Mouse (Mus musculus): ENCODE measurements at regions not wholly inside any gene's neighbourhood (a gene's known extent, or its start where the extent isn't known, plus 50 kb on each side); places are given as distances from the start of the nearest gene placed in this dataset.
"Not testable (repeated sequence)": the region's sequence is repeated elsewhere in the genome, so short reads cannot be mapped to it uniquely, and the experiment has no call there.

- H3K4me2 ChIP-seq = no peak overlapping the region
- no peaks in the 10 kb centered on the region for H3K36me3 ChIP-seq
- H3K27me3 ChIP-seq = no peaks in the 10 kb centered on the region
- H3K4me3 ChIP-seq (replicated peaks) = no peak overlapping the region
- peak; percentile 62; the same call in 1 of the 2 replicates for ATAC-seq (replicated peaks; ENCODE audit: low FRiP score)
- H3K4me1 ChIP-seq = no peaks in the 10 kb centered on the region
- WGBS = 32% methylated on average over 4 of the region's 4 CpGs
- no peak overlapping the region for H3K9ac ChIP-seq
- H3K27ac ChIP-seq = 0 out of 2 replicates have a peak overlapping the region, but pooled peaks have one; percentile 33
- H3K9me3 ChIP-seq (replicated peaks) = no peaks in the 10 kb centered on the region
These were observed 1345.4 kb downstream of the Zfp704 start for GRCm38 (mm10) chr3:8264366-8265033.

- Histone ChIP-seq H3K9me3 (replicated peaks) (no peaks in the 10 kb centered on the region), H3K4me1 (no peaks in the 10 kb centered on the region), H3K4me3 (replicated peaks) (no peak overlapping the region), H3K4me2 (no peak overlapping the region), H3K36me3 (no peaks in the 10 kb centered on the region), H3K27ac (no peak overlapping the region), H3K9ac (no peak overlapping the region), H3K27me3 (no peaks in the 10 kb centered on the region)
- no peak for ATAC-seq (replicated peaks; ENCODE audit: low FRiP score)
These were observed 1352.6 kb downstream of the Zfp704 start for GRCm38 (mm10) chr3:8257293-8257692.

- no peak overlapping the region for H3K9ac ChIP-seq
- H3K4me1 ChIP-seq = no peaks in the 10 kb centered on the region
- H3K27me3 ChIP-seq = no peaks in the 10 kb centered on the region
- H3K36me3 ChIP-seq = no peaks in the 10 kb centered on the region
- H3K4me2 ChIP-seq = no peak overlapping the region
- H3K4me3 ChIP-seq (replicated peaks) = no peak overlapping the region
- ATAC-seq (replicated peaks; ENCODE audit: low FRiP score) = no peak
- H3K9me3 ChIP-seq (replicated peaks) = no peaks in the 10 kb centered on the region
- H3K27ac ChIP-seq = no peak overlapping the region
- WGBS = 74% methylated on average over 2 of the region's 2 CpGs
These were observed 1357.6 kb downstream of the Zfp704 start for GRCm38 (mm10) chr3:8252311-8252710.

- Histone ChIP-seq H3K9me3 (replicated peaks) (peaks cover 3% of the 10 kb centered on the region), H3K27ac (no peak overlapping the region), H3K4me2 (no peak overlapping the region), H3K36me3 (no peaks in the 10 kb centered on the region), H3K27me3 (no peaks in the 10 kb centered on the region), H3K4me3 (replicated peaks) (no peak overlapping the region), H3K4me1 (no peaks in the 10 kb centered on the region), H3K9ac (no peak overlapping the region)
- no peak for ATAC-seq (replicated peaks; ENCODE audit: low FRiP score)
- 77% methylated on average over 1 of the region's 1 CpGs for whole genome bisulfite sequencing
These were observed 1361.0 kb downstream of the Zfp704 start for GRCm38 (mm10) chr3:8248911-8249310.

- not testable (repeated sequence) for H3K36me3 ChIP-seq; H3K9ac ChIP-seq; H3K9me3 ChIP-seq (replicated peaks); ATAC-seq (replicated peaks; ENCODE audit: low FRiP score); H3K4me3 ChIP-seq (replicated peaks); H3K4me1 ChIP-seq; H3K27me3 ChIP-seq; H3K4me2 ChIP-seq; H3K27ac ChIP-seq
- whole genome bisulfite sequencing = 28% methylated on average over 1 of the region's 1 CpGs
These were observed 1364.1 kb downstream of the Zfp704 start for GRCm38 (mm10) chr3:8245822-8246221.

GRCm38 (mm10) chr3:8245195-8245789 is 1364.6 kb downstream of the Zfp704 start:
- peak; percentile 95 for ATAC-seq (replicated peaks; ENCODE audit: low FRiP score)
- not testable (repeated sequence) for H3K9ac ChIP-seq; H3K27me3 ChIP-seq; H3K36me3 ChIP-seq; H3K4me2 ChIP-seq; H3K9me3 ChIP-seq (replicated peaks); H3K4me1 ChIP-seq; H3K27ac ChIP-seq; H3K4me3 ChIP-seq (replicated peaks)
- WGBS = 73% methylated on average over 2 of the region's 2 CpGs

- ATAC-seq (replicated peaks; ENCODE audit: low FRiP score); H3K27me3 ChIP-seq; H3K9me3 ChIP-seq (replicated peaks); H3K36me3 ChIP-seq; H3K4me2 ChIP-seq; H3K4me3 ChIP-seq (replicated peaks); H3K9ac ChIP-seq; H3K4me1 ChIP-seq; H3K27ac ChIP-seq: not testable (repeated sequence)
- WGBS = 89% methylated on average over 4 of the region's 4 CpGs
These were observed 1365.2 kb downstream of the Zfp704 start for GRCm38 (mm10) chr3:8244526-8245194.

GRCm38 (mm10) chr3:8206623-8207404 is 1403.1 kb downstream of the Zfp704 start:
- Histone ChIP-seq H3K27me3 (no peaks in the 10 kb centered on the region), H3K27ac (no peak overlapping the region), H3K9ac (no peak overlapping the region), H3K4me2 (no peak overlapping the region), H3K36me3 (no peaks in the 10 kb centered on the region), H3K4me3 (replicated peaks) (no peak overlapping the region), H3K4me1 (no peaks in the 10 kb centered on the region), H3K9me3 (replicated peaks) (no peaks in the 10 kb centered on the region)
- 69% methylated on average over 6 of the region's 6 CpGs for WGBS
- ATAC-seq (replicated peaks; ENCODE audit: low FRiP score) = no peak

- no peak overlapping the region for H3K9ac ChIP-seq
These were observed 1446.9 kb downstream of the Zfp704 start for GRCm38 (mm10) chr3:8163030-8163429.

GRCm38 (mm10) chr3:8161997-8162756 is 1447.7 kb downstream of the Zfp704 start:
- no peak overlapping the region for H3K27ac ChIP-seq
- H3K9ac ChIP-seq = no peak overlapping the region
- no peak overlapping the region for H3K4me3 ChIP-seq (replicated peaks)
- no peaks in the 10 kb centered on the region for H3K9me3 ChIP-seq (replicated peaks)
- ATAC-seq (replicated peaks; ENCODE audit: low FRiP score) = no peak
- H3K4me2 ChIP-seq = no peak overlapping the region
- H3K27me3 ChIP-seq = no peaks in the 10 kb centered on the region
- WGBS = 86% methylated on average over 4 of the region's 4 CpGs
- H3K36me3 ChIP-seq = no peaks in the 10 kb centered on the region
- H3K4me1 ChIP-seq = no peaks in the 10 kb centered on the region

More at GRCm38 (mm10) chr3:8163030-8163429, 1446.9 kb downstream of the Zfp704 start:
- Histone ChIP-seq H3K27ac (no peak overlapping the region), H3K27me3 (no peaks in the 10 kb centered on the region), H3K4me1 (no peaks in the 10 kb centered on the region), H3K4me3 (replicated peaks) (no peak overlapping the region), H3K4me2 (no peak overlapping the region), H3K9me3 (replicated peaks) (no peaks in the 10 kb centered on the region), H3K36me3 (no peaks in the 10 kb centered on the region)
- ATAC-seq (replicated peaks; ENCODE audit: low FRiP score) = no peak
- WGBS = 75% methylated on average over 4 of the region's 4 CpGs

GRCm38 (mm10) chr3:8143016-8143415 is 1466.9 kb downstream of the Zfp704 start:
- H3K9me3 ChIP-seq (replicated peaks) = no peaks in the 10 kb centered on the region
- no peak overlapping the region for H3K4me3 ChIP-seq (replicated peaks)
- H3K4me1 ChIP-seq = no peaks in the 10 kb centered on the region
- no peak overlapping the region for H3K4me2 ChIP-seq
- no peak for ATAC-seq (replicated peaks; ENCODE audit: low FRiP score)
- H3K27me3 ChIP-seq = no peaks in the 10 kb centered on the region
- WGBS = 75% methylated on average over 2 of the region's 2 CpGs
- H3K9ac ChIP-seq = no peak overlapping the region
- no peaks in the 10 kb centered on the region for H3K36me3 ChIP-seq
- H3K27ac ChIP-seq = no peak overlapping the region
